ENCODE assay signal across 8 mouse cellular contexts in the genomic region with DNA sequence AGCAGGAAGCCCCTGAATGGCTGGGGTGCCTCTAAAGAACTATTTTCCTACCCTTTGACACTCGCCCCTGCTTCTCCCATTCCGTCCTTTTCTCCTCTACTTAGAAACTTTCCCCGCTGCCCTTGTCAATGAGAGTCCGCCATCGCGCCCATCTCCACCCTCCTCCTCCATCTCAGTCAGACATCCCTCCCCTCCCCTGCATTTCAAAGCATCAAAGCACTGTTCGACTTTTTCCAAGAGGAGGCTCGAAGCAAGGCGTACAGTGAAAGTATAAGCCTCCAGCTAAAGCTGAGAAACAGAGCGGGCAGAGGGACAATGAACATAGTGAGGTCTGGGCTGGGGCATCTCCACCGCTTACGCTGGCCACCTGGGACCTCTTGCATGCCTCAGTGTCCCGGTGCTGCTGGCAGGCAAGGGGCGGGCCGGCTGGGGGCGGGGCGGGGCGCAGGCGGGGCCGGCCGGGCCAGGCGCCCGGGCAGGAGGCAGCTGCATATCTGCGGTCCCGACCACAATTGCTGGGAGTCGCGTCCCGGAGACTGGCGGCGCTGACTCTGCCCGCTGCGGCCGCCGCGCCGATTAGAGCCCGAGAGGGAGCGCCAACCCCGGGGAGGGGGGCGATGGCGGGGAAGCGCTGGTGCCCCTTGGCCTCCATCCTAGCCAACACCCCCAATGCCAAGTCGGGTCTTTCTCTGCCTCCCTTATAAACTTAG. TPM values are rescaled to one million over a fixed set of nuclear protein-coding genes. Genes with fewer than 3 reads are reported as not detected.
A peak's percentile ranks its signal among the peaks of the same experiment; 100 is the strongest.
DNase-seq lines count a peak whose midpoint lies in the region; ATAC-seq and TF ChIP-seq lines count a peak whose summit lies in the region.

No protein-coding gene starts in this region.

- no peaks in the 10 kb centered on the region for H3K9me3 ChIP-seq in hindbrain, embryonic 10.5 days
- H3K9me3 ChIP-seq in limb, embryonic 15.5 days, result no peaks in the 10 kb centered on the region
- no peaks in the 10 kb centered on the region for H3K9me3 ChIP-seq in midbrain, embryonic 15.5 days

- H3K36me3 ChIP-seq in hindbrain, embryonic 10.5 days, result no peaks in the 10 kb centered on the region
- no peaks in the 10 kb centered on the region for H3K36me3 ChIP-seq in limb, embryonic 15.5 days
- no peaks in the 10 kb centered on the region for H3K36me3 ChIP-seq in midbrain, embryonic 15.5 days (replicated peaks)
- no peaks in the 10 kb centered on the region for H3K36me3 ChIP-seq in thymus, adult 2 months (ENCODE audit: control insufficient read depth, insufficient read depth, low read length)

- intact Hi-C loops in left cerebral cortex, postnatal 4 days (cut with DNase I), result loop anchor here (5.0 kb wide), 1 partner anchor 46 kb away; no protein-coding TSS in a partner anchor

- peak overlapping the region; percentile 89 for H3K27ac ChIP-seq in hindbrain, embryonic 10.5 days
- H3K27ac ChIP-seq in limb, embryonic 15.5 days, result peak overlapping the region; percentile 90
- 0 out of 2 replicates have a peak overlapping the region, but pooled peaks have one; percentile 52 for H3K27ac ChIP-seq in midbrain, embryonic 15.5 days
- H3K27ac ChIP-seq in thymus, adult 2 months (ENCODE audit: control insufficient read depth, insufficient read depth, low read length), result no peak overlapping the region

- H3K4me3 ChIP-seq in hindbrain, embryonic 10.5 days, result peak overlapping the region; percentile 80
- peak overlapping the region; percentile 62 for H3K4me3 ChIP-seq in limb, embryonic 15.5 days
- H3K4me3 ChIP-seq in midbrain, embryonic 15.5 days, result peak overlapping the region; percentile 58
- peak overlapping the region; percentile 50 for H3K4me3 ChIP-seq in thymus, adult 2 months (ENCODE audit: control insufficient read depth, insufficient read depth, low read length)

- peaks cover 28% of the 10 kb centered on the region for H3K27me3 ChIP-seq in hindbrain, embryonic 10.5 days (ENCODE audit: insufficient read depth, poor library complexity, severe bottlenecking)
- no peaks in the 10 kb centered on the region for H3K27me3 ChIP-seq in limb, embryonic 15.5 days
- H3K27me3 ChIP-seq in midbrain, embryonic 15.5 days (replicated peaks), result peaks cover 7% of the 10 kb centered on the region; the same call in 1 of the 2 replicates
- no peaks in the 10 kb centered on the region; the same call in 1 of the 2 replicates for H3K27me3 ChIP-seq in thymus, adult 2 months (ENCODE audit: control insufficient read depth, insufficient read depth, low read length)

- peak overlapping the region; percentile 55 for H3K9ac ChIP-seq in limb, embryonic 15.5 days
- H3K9ac ChIP-seq in midbrain, embryonic 15.5 days, result peak overlapping the region; percentile 57

- peak overlapping the region; percentile 90 for H3K4me2 ChIP-seq in limb, embryonic 15.5 days
- peak overlapping the region; percentile 98 for H3K4me2 ChIP-seq in midbrain, embryonic 15.5 days

- WGBS in hindbrain, embryonic 10.5 days, result under 1% methylated on average over 43 of the region's 43 CpGs
- under 1% methylated on average over 37 of the region's 43 CpGs for WGBS in limb, embryonic 15.5 days
- WGBS in midbrain, embryonic 15.5 days, result under 1% methylated on average over 34 of the region's 43 CpGs
- 4% methylated on average over 43 of the region's 43 CpGs for WGBS in thymus, adult 2 months

- TF ChIP-seq CTCF in thymus, adult 2 months (IDR thresholded peaks at IDR 0.05; ENCODE audit: borderline replicate concordance, control insufficient read depth, extremely low read depth, insufficient read depth, low read length, poor library complexity), result no peak

- no peak for TF ChIP-seq POLR2A in thymus, adult 2 months (IDR thresholded peaks at IDR 0.05; ENCODE audit: control insufficient read depth, extremely low read depth, insufficient read depth, low read length, poor library complexity)

- peak; percentile 42 for DNase-seq in left cerebral cortex, postnatal 4 days
- no peak for DNase-seq in left cerebral cortex, adult 9 months (ENCODE audit: low spot score in 2 of 2)
- DNase-seq in adrenal gland, postnatal 14 days, result peak; percentile 70
- DNase-seq in hindbrain, embryonic 10.5 days (ENCODE audit: low spot score), result peak; percentile 75
- DNase-seq in thymus, adult 2 months, result peak; percentile 43

- peak; percentile 84 for ATAC-seq in erythroid progenitor cell, adult 5-6 weeks (replicated peaks; ENCODE audit: low FRiP score, poor library complexity, severe bottlenecking)
- ATAC-seq in limb, embryonic 15.5 days (ENCODE audit: insufficient number of reproducible peaks, low FRiP score, low TSS enrichment, low read depth), result peak; percentile 75; the same call in 1 of the 2 replicates
- ATAC-seq in midbrain, embryonic 15.5 days (replicated peaks), result peak; percentile 76

- peaks cover 30% of the 10 kb centered on the region for H3K4me1 ChIP-seq in hindbrain, embryonic 10.5 days (replicated peaks)
- peaks cover 26% of the 10 kb centered on the region for H3K4me1 ChIP-seq in limb, embryonic 15.5 days
- H3K4me1 ChIP-seq in midbrain, embryonic 15.5 days, result peaks cover 16% of the 10 kb centered on the region
- peaks cover 14% of the 10 kb centered on the region for H3K4me1 ChIP-seq in thymus, adult 2 months (replicated peaks; ENCODE audit: control insufficient read depth, insufficient read depth, low read length)

RNA-seq across cellular contexts. Expression of gene Sp7, which starts 9.6 kb away (rescaled TPM):
- total RNA-seq in left cerebral cortex, postnatal 4 days (2021), result under 1 TPM; 0.24 to 0.56 TPM
- not detected in 2 replicates for total RNA-seq in adrenal gland, postnatal 14 days (2021)
- not detected in 2 replicates for total RNA-seq in erythroid progenitor cell, adult 5-6 weeks (2015; ENCODE audit: low replicate concordance)
- total RNA-seq in erythroid progenitor cell, adult 5-6 weeks (2017; ENCODE audit: low replicate concordance), result not detected in 2 replicates
- polyA plus RNA-seq in hindbrain, embryonic 10.5 days (2016; fragmentation: Nextera tagmentation; extraction: Ambion mirVana), result 1.0 and 1.2 TPM in 2 replicates
- 12.6 and 18.1 TPM in 2 replicates for polyA plus RNA-seq in limb, embryonic 15.5 days (2015; fragmentation: Nextera tagmentation; extraction: Ambion mirVana)
- polyA plus RNA-seq in midbrain, embryonic 15.5 days (2015; fragmentation: Nextera tagmentation; extraction: Ambion mirVana), result 0.09 and 0.26 TPM in 2 replicates
- polyA plus RNA-seq in thymus, adult 2 months (2012; rRNA removed), result 0.13 and 0.23 TPM in 2 replicates

RNA-seq across cellular contexts. Expression of gene Aaas, which starts 26.0 kb away (rescaled TPM):
- total RNA-seq in left cerebral cortex, postnatal 4 days (2021), result 10 to 100 TPM; 28.7 to 29.2 TPM
- 22.5 and 23.2 TPM in 2 replicates for total RNA-seq in adrenal gland, postnatal 14 days (2021)
- total RNA-seq in erythroid progenitor cell, adult 5-6 weeks (2015; ENCODE audit: low replicate concordance), result 41.9 and 51.5 TPM in 2 replicates
- total RNA-seq in erythroid progenitor cell, adult 5-6 weeks (2017; ENCODE audit: low replicate concordance), result 18.2 and 49.8 TPM in 2 replicates
- 102 and 122 TPM in 2 replicates for polyA plus RNA-seq in hindbrain, embryonic 10.5 days (2016; fragmentation: Nextera tagmentation; extraction: Ambion mirVana)
- 61.3 and 62.0 TPM in 2 replicates for polyA plus RNA-seq in limb, embryonic 15.5 days (2015; fragmentation: Nextera tagmentation; extraction: Ambion mirVana)
- polyA plus RNA-seq in midbrain, embryonic 15.5 days (2015; fragmentation: Nextera tagmentation; extraction: Ambion mirVana), result 37.4 and 37.9 TPM in 2 replicates
- 106 and 107 TPM in 2 replicates for polyA plus RNA-seq in thymus, adult 2 months (2012; rRNA removed)

RNA-seq across cellular contexts. Expression of gene Sp1, which starts 29.3 kb away (rescaled TPM):
- 10 to 100 TPM; 30.5 to 35.0 TPM for total RNA-seq in left cerebral cortex, postnatal 4 days (2021)
- total RNA-seq in adrenal gland, postnatal 14 days (2021), result 72.6 and 73.7 TPM in 2 replicates
- 80.5 and 94.1 TPM in 2 replicates for total RNA-seq in erythroid progenitor cell, adult 5-6 weeks (2015; ENCODE audit: low replicate concordance)
- total RNA-seq in erythroid progenitor cell, adult 5-6 weeks (2017; ENCODE audit: low replicate concordance), result 70.4 and 79.1 TPM in 2 replicates
- 6.1 and 9.3 TPM in 2 replicates for polyA plus RNA-seq in hindbrain, embryonic 10.5 days (2016; fragmentation: Nextera tagmentation; extraction: Ambion mirVana)
- 9.3 and 11.1 TPM in 2 replicates for polyA plus RNA-seq in limb, embryonic 15.5 days (2015; fragmentation: Nextera tagmentation; extraction: Ambion mirVana)
- 3.4 and 4.1 TPM in 2 replicates for polyA plus RNA-seq in midbrain, embryonic 15.5 days (2015; fragmentation: Nextera tagmentation; extraction: Ambion mirVana)
- polyA plus RNA-seq in thymus, adult 2 months (2012; rRNA removed), result 45.0 and 52.1 TPM in 2 replicates

RNA-seq across cellular contexts. Expression of gene Myg1, which starts 45.1 kb away (rescaled TPM):
- 10 to 100 TPM; 60.2 to 65.9 TPM for total RNA-seq in left cerebral cortex, postnatal 4 days (2021)
- total RNA-seq in adrenal gland, postnatal 14 days (2021), result 52.7 and 59.2 TPM in 2 replicates
- total RNA-seq in erythroid progenitor cell, adult 5-6 weeks (2015; ENCODE audit: low replicate concordance), result 27.8 and 39.0 TPM in 2 replicates
- 16.2 and 29.7 TPM in 2 replicates for total RNA-seq in erythroid progenitor cell, adult 5-6 weeks (2017; ENCODE audit: low replicate concordance)
- 119 and 120 TPM in 2 replicates for polyA plus RNA-seq in hindbrain, embryonic 10.5 days (2016; fragmentation: Nextera tagmentation; extraction: Ambion mirVana)
- polyA plus RNA-seq in limb, embryonic 15.5 days (2015; fragmentation: Nextera tagmentation; extraction: Ambion mirVana), result 81.8 and 86.3 TPM in 2 replicates
- 91.8 and 103 TPM in 2 replicates for polyA plus RNA-seq in midbrain, embryonic 15.5 days (2015; fragmentation: Nextera tagmentation; extraction: Ambion mirVana)
- 104 and 105 TPM in 2 replicates for polyA plus RNA-seq in thymus, adult 2 months (2012; rRNA removed)

RNA-seq across cellular contexts. Expression of gene Pfdn5, which starts 50.7 kb away (rescaled TPM):
- 100 to 1,000 TPM; 390 to 395 TPM for total RNA-seq in left cerebral cortex, postnatal 4 days (2021)
- total RNA-seq in adrenal gland, postnatal 14 days (2021), result 330 and 361 TPM in 2 replicates
- 121 and 130 TPM in 2 replicates for total RNA-seq in erythroid progenitor cell, adult 5-6 weeks (2015; ENCODE audit: low replicate concordance)
- 68.3 and 116 TPM in 2 replicates for total RNA-seq in erythroid progenitor cell, adult 5-6 weeks (2017; ENCODE audit: low replicate concordance)
- 331 and 368 TPM in 2 replicates for polyA plus RNA-seq in hindbrain, embryonic 10.5 days (2016; fragmentation: Nextera tagmentation; extraction: Ambion mirVana)
- polyA plus RNA-seq in limb, embryonic 15.5 days (2015; fragmentation: Nextera tagmentation; extraction: Ambion mirVana), result 314 and 380 TPM in 2 replicates
- 450 and 466 TPM in 2 replicates for polyA plus RNA-seq in midbrain, embryonic 15.5 days (2015; fragmentation: Nextera tagmentation; extraction: Ambion mirVana)
- polyA plus RNA-seq in thymus, adult 2 months (2012; rRNA removed), result 76.0 and 93.2 TPM in 2 replicates

Comparison
In these comparisons a context has a peak if more than half of its experiments do, and no peak if none do; other contexts are left out.
1. DNase-seq: peak in left cerebral cortex, postnatal 4 days (single experiment), adrenal gland, postnatal 14 days (single experiment), hindbrain, embryonic 10.5 days (single experiment) and thymus, adult 2 months (single experiment); none in left cerebral cortex, adult 9 months (0 of 2).
2. Peak in every context shown above with its lines, with median percentiles within 50 percentile points of each other: ATAC-seq and H3K4me3 ChIP-seq.